Mouse (Mus musculus): ENCODE measurements around the gene Plscr3.

Gene Plscr3

GRCm38 (mm10) chr11:69867335-69867734 is 21.2 kb downstream of the Plscr3 start:
- Histone ChIP-seq H3K27me3 (ENCODE audit: control insufficient read depth, insufficient read depth, low read length, poor library complexity, severe bottlenecking) (no peaks in the 10 kb centered on the region), H3K36me3 (ENCODE audit: control insufficient read depth, insufficient read depth, low read length, poor library complexity, severe bottlenecking) (no peaks in the 10 kb centered on the region)
- no peak for DNase-seq (ENCODE audit: low read depth, low spot score)

- Histone ChIP-seq H3K27me3 (ENCODE audit: control insufficient read depth, insufficient read depth, low read length, poor library complexity, severe bottlenecking) (no peaks in the 10 kb centered on the region), H3K36me3 (ENCODE audit: control insufficient read depth, insufficient read depth, low read length, poor library complexity, severe bottlenecking) (no peaks in the 10 kb centered on the region)
- DNase-seq (ENCODE audit: low read depth, low spot score), result no peak
These were observed 24.3 kb downstream of the Plscr3 start for GRCm38 (mm10) chr11:69870289-69871069.

- DNase-seq (ENCODE audit: low read depth, low spot score), result no peak
- Histone ChIP-seq H3K36me3 (ENCODE audit: control insufficient read depth, insufficient read depth, low read length, poor library complexity, severe bottlenecking) (no peaks in the 10 kb centered on the region), H3K27me3 (ENCODE audit: control insufficient read depth, insufficient read depth, low read length, poor library complexity, severe bottlenecking) (no peaks in the 10 kb centered on the region)
These were observed 25.6 kb downstream of the Plscr3 start for GRCm38 (mm10) chr11:69871822-69872221.

GRCm38 (mm10) chr11:69872451-69872850 is 26.3 kb downstream of the Plscr3 start:
- no peak for DNase-seq (ENCODE audit: low read depth, low spot score)
- Histone ChIP-seq H3K27me3 (ENCODE audit: control insufficient read depth, insufficient read depth, low read length, poor library complexity, severe bottlenecking) (no peaks in the 10 kb centered on the region), H3K36me3 (ENCODE audit: control insufficient read depth, insufficient read depth, low read length, poor library complexity, severe bottlenecking) (no peaks in the 10 kb centered on the region)

GRCm38 (mm10) chr11:69876186-69876585 is 30.0 kb downstream of the Plscr3 start:
- no peak for DNase-seq (ENCODE audit: low read depth, low spot score)
- Histone ChIP-seq H3K27me3 (ENCODE audit: control insufficient read depth, insufficient read depth, low read length, poor library complexity, severe bottlenecking) (no peaks in the 10 kb centered on the region), H3K36me3 (ENCODE audit: control insufficient read depth, insufficient read depth, low read length, poor library complexity, severe bottlenecking) (no peaks in the 10 kb centered on the region)

- DNase-seq (ENCODE audit: low read depth, low spot score), result peak; percentile 90
- H3K27me3 ChIP-seq (ENCODE audit: control insufficient read depth, insufficient read depth, low read length, poor library complexity, severe bottlenecking), result no peaks in the 10 kb centered on the region
- H3K36me3 ChIP-seq (ENCODE audit: control insufficient read depth, insufficient read depth, low read length, poor library complexity, severe bottlenecking), result no peaks in the 10 kb centered on the region
These were observed 30.7 kb downstream of the Plscr3 start for GRCm38 (mm10) chr11:69876867-69877266.

- DNase-seq (ENCODE audit: low read depth, low spot score), result no peak
- Histone ChIP-seq H3K27me3 (ENCODE audit: control insufficient read depth, insufficient read depth, low read length, poor library complexity, severe bottlenecking) (no peaks in the 10 kb centered on the region), H3K36me3 (ENCODE audit: control insufficient read depth, insufficient read depth, low read length, poor library complexity, severe bottlenecking) (peaks cover 3% of the 10 kb centered on the region; the same call in 1 of the 2 replicates)
These were observed 31.7 kb downstream of the Plscr3 start, which contains the start of gene Tmem95 for GRCm38 (mm10) chr11:69877878-69878277. Gene Tmem95, minus strand, starts transcription at chr11:69878018.

- H3K36me3 ChIP-seq (ENCODE audit: control insufficient read depth, insufficient read depth, low read length, poor library complexity, severe bottlenecking), result peaks cover 3% of the 10 kb centered on the region; the same call in 1 of the 2 replicates
- no peak for DNase-seq (ENCODE audit: low read depth, low spot score)
- H3K27me3 ChIP-seq (ENCODE audit: control insufficient read depth, insufficient read depth, low read length, poor library complexity, severe bottlenecking), result no peaks in the 10 kb centered on the region
These were observed 32.2 kb downstream of the Plscr3 start for GRCm38 (mm10) chr11:69878399-69878798.

- H3K27me3 ChIP-seq (ENCODE audit: control insufficient read depth, insufficient read depth, low read length, poor library complexity, severe bottlenecking), result no peaks in the 10 kb centered on the region
- no peak for DNase-seq (ENCODE audit: low read depth, low spot score)
- peaks cover 7% of the 10 kb centered on the region for H3K36me3 ChIP-seq (ENCODE audit: control insufficient read depth, insufficient read depth, low read length, poor library complexity, severe bottlenecking)
These were observed 32.8 kb downstream of the Plscr3 start for GRCm38 (mm10) chr11:69878952-69879351.

GRCm38 (mm10) chr11:69879711-69880110 is 33.5 kb downstream of the Plscr3 start:
- no peaks in the 10 kb centered on the region for H3K27me3 ChIP-seq (ENCODE audit: control insufficient read depth, insufficient read depth, low read length, poor library complexity, severe bottlenecking)
- no peak for DNase-seq (ENCODE audit: low read depth, low spot score)
- peaks cover 9% of the 10 kb centered on the region for H3K36me3 ChIP-seq (ENCODE audit: control insufficient read depth, insufficient read depth, low read length, poor library complexity, severe bottlenecking)

- H3K27me3 ChIP-seq (ENCODE audit: control insufficient read depth, insufficient read depth, low read length, poor library complexity, severe bottlenecking), result no peaks in the 10 kb centered on the region
- peak; percentile 84 for DNase-seq (ENCODE audit: low read depth, low spot score)
- H3K36me3 ChIP-seq (ENCODE audit: control insufficient read depth, insufficient read depth, low read length, poor library complexity, severe bottlenecking), result peaks cover 14% of the 10 kb centered on the region
These were observed 34.3 kb downstream of the Plscr3 start for GRCm38 (mm10) chr11:69880506-69880852.

- H3K36me3 ChIP-seq (ENCODE audit: control insufficient read depth, insufficient read depth, low read length, poor library complexity, severe bottlenecking), result peaks cover 16% of the 10 kb centered on the region
- no peaks in the 10 kb centered on the region for H3K27me3 ChIP-seq (ENCODE audit: control insufficient read depth, insufficient read depth, low read length, poor library complexity, severe bottlenecking)
- DNase-seq (ENCODE audit: low read depth, low spot score), result peak; percentile 91
These were observed 34.9 kb downstream of the Plscr3 start, which contains the start of gene Kctd11 for GRCm38 (mm10) chr11:69880853-69881603. Gene Kctd11, minus strand, starts transcription at chr11:69881406.

- DNase-seq (ENCODE audit: low read depth, low spot score), result no peak
- H3K36me3 ChIP-seq (ENCODE audit: control insufficient read depth, insufficient read depth, low read length, poor library complexity, severe bottlenecking), result peaks cover 21% of the 10 kb centered on the region
- H3K27me3 ChIP-seq (ENCODE audit: control insufficient read depth, insufficient read depth, low read length, poor library complexity, severe bottlenecking), result no peaks in the 10 kb centered on the region
These were observed 35.9 kb downstream of the Plscr3 start for GRCm38 (mm10) chr11:69881787-69882670.

- H3K36me3 ChIP-seq (ENCODE audit: control insufficient read depth, insufficient read depth, low read length, poor library complexity, severe bottlenecking), result peaks cover 26% of the 10 kb centered on the region
- H3K27me3 ChIP-seq (ENCODE audit: control insufficient read depth, insufficient read depth, low read length, poor library complexity, severe bottlenecking), result no peaks in the 10 kb centered on the region
- DNase-seq (ENCODE audit: low read depth, low spot score), result peak; percentile 73
These were observed 36.9 kb downstream of the Plscr3 start for GRCm38 (mm10) chr11:69883066-69883465.
